Mouse (Mus musculus) heart, embryonic 15.5 days (tissue): Measurements from ENCODE around the gene Cga. TPM values are rescaled to one million over a fixed set of nuclear protein-coding genes. Genes with fewer than 3 reads are reported as not detected.

Experiments used
- ATAC-seq: fragments of 200-750 bp; cut with Nextera tagmentation; replicated peaks from 2 replicates; pipeline ENCODE4 v1.8.0; 2017; ENCODE audit warnings: low read depth, moderate TSS enrichment; ENCODE audit not compliant: insufficient number of reproducible peaks, insufficient read depth, low FRiP score
- H3K27ac ChIP-seq: fragments of 300-500 bp; sonication (generic); 2 replicates; pipeline ENCODE4 v1.5.1; 2015; ENCODE audit warnings: mild to moderate bottlenecking, inconsistent platforms
- H3K27me3 ChIP-seq: fragments of 300-500 bp; sonication (generic); 2 replicates; pipeline ENCODE4 v1.6.1; 2015; ENCODE audit warnings: inconsistent platforms
- H3K36me3 ChIP-seq: fragments of 300-500 bp; sonication (generic); 2 replicates; pipeline ENCODE4 v1.6.1; 2015; ENCODE audit warnings: mild to moderate bottlenecking, inconsistent platforms
- H3K4me1 ChIP-seq: fragments of 300-500 bp; sonication (generic); replicated peaks from 2 replicates; pipeline ENCODE4 v1.6.1; 2015; ENCODE audit warnings: inconsistent platforms
- H3K4me2 ChIP-seq: fragments of 300-500 bp; sonication (generic); 2 replicates; pipeline ENCODE4 v1.6.1; 2015; ENCODE audit warnings: inconsistent platforms, mild to moderate bottlenecking, moderate library complexity
- H3K4me3 ChIP-seq: fragments of 300-500 bp; sonication (generic); 2 replicates; pipeline ENCODE4 v1.5.1; 2015; ENCODE audit warnings: mild to moderate bottlenecking, inconsistent platforms
- H3K9ac ChIP-seq: fragments of 300-500 bp; sonication (generic); 2 replicates; pipeline ENCODE4 v1.6.1; 2015; ENCODE audit warnings: mild to moderate bottlenecking, inconsistent platforms
- H3K9me3 ChIP-seq: fragments of 300-500 bp; sonication (generic); replicated peaks from 2 replicates; pipeline ENCODE4 v1.6.1; 2016; ENCODE audit warnings: inconsistent platforms
- WGBS: fragments of 180-500 bp; shearing (Covaris S2); methylation state at CpG from one replicate; pipeline ENCODE4 v1.1.7; 2015; ENCODE audit warnings: mixed read lengths; 5-methylcytosine and 5-hydroxymethylcytosine counted together
- polyA plus RNA-seq: library from polyadenylated mRNA; unstranded; fragments of >200 nt; fragmentation: Nextera tagmentation; extraction: Ambion mirVana; gene quantifications from 2 replicates; pipeline ENCODE4 v1.2.1, GENCODE M21; 2015

The Cga gene
- polyA plus RNA-seq, 1 experiment from 2014 or later: not detected

DNA sequence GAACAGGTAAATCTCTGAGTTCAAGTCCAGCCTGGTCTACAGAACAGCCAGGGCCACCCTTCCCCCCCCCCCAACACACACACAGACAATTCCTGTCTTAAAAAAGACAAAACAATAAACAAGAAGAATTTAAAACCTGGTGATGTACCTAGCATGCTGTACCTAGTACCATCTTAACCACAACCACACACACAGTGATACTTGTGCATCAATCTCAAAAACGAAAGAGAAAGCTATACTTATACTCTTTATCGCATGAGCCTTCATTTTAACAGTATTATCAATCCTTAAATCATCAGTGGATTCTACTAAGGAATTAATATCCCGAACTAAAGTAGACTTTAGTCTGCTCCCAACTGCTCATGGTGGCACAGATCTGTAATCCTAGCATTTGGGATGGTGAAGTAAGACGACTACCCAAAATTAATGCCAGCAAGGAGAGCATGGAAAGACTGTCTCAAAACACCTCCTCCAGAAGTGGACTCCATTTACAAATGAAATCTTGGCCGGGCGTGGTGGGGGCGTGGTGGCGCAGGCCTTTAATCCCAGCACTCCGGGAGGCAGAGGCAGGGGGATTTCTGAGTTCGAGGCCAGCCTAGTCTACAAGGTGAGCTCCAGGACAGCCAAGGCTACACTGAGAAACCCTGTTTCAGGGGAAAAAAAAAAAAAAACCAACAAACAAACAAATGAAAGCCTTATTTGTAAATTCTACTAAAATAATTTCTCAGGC is 12.5 kb upstream of the Cga start:
- no peaks in the 10 kb centered on the region for H3K9me3 ChIP-seq
- no peak overlapping the region for H3K9ac ChIP-seq
- H3K27me3 ChIP-seq: no peaks in the 10 kb centered on the region
- ATAC-seq: no peak
- peak overlapping the region; percentile 99 for H3K4me3 ChIP-seq
- no peaks in the 10 kb centered on the region for H3K36me3 ChIP-seq
- 80% methylated on average over 10 of the region's 10 CpGs for WGBS
- peak overlapping the region; percentile 83 for H3K4me2 ChIP-seq
- H3K4me1 ChIP-seq: peaks cover 15% of the 10 kb centered on the region
- no peak overlapping the region for H3K27ac ChIP-seq

DNA sequence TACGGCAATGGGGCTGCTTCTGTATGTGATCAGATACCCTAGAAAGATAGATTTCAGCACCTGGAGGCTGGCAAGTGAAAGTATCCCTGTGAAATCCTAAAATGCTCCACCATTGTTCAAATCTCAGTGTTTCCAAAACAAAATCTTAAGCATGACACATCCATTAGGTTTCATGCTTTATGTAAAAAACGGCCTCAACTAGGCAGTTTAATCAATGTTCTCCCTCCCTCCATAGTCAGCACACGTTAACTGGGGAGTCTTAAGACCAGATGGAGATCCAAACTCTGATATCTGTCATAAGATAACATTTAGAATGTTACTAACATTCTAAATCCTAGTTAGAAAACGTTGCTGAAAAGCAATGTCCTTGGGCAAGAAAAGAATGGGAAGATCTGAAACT is 11.7 kb upstream of the Cga start:
- no peak for ATAC-seq
- no peaks in the 10 kb centered on the region for H3K36me3 ChIP-seq
- peaks cover 18% of the 10 kb centered on the region for H3K4me1 ChIP-seq
- peak overlapping the region; percentile 99 for H3K4me3 ChIP-seq
- peak overlapping the region; percentile 99 for H3K27ac ChIP-seq
- no peaks in the 10 kb centered on the region for H3K9me3 ChIP-seq
- H3K27me3 ChIP-seq: no peaks in the 10 kb centered on the region
- peak overlapping the region; percentile 83 for H3K4me2 ChIP-seq
- H3K9ac ChIP-seq: peak overlapping the region; percentile 99
- 12% methylated on average over 4 of the region's 4 CpGs for WGBS

DNA sequence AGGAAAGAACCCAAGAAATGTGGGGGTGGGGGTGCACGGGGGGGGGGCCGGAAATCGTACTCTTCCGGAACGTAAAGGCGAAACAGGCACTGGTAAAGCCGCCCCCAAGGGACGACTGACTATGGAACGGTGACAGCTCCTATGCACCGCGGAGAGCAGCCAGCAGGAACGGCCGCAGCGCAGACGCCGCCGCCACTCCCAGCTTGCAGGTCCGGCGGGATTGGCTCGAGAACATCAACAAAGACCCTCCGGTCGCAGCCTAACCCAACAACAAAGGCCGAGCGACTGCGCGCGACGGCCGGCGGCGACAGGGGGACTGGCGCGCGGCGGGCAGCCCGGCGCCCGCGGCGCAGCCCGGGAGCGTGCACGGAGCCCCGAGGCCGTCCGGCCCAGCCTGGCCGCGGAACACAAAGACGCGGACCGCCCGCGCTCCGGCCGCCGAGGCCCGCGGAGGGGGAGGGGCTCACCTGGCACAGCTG is 11.2 kb upstream of the Cga start:
- Histone ChIP-seq H3K36me3 (no peaks in the 10 kb centered on the region), H3K27ac (peak overlapping the region; percentile 99), H3K9me3 (no peaks in the 10 kb centered on the region), H3K4me2 (peak overlapping the region; percentile 83), H3K27me3 (no peaks in the 10 kb centered on the region), H3K4me1 (peaks cover 18% of the 10 kb centered on the region), H3K9ac (peak overlapping the region; percentile 99), H3K4me3 (peak overlapping the region; percentile 99)
- ATAC-seq: peak; percentile 76
- under 1% methylated on average over 53 of the region's 58 CpGs for WGBS

DNA sequence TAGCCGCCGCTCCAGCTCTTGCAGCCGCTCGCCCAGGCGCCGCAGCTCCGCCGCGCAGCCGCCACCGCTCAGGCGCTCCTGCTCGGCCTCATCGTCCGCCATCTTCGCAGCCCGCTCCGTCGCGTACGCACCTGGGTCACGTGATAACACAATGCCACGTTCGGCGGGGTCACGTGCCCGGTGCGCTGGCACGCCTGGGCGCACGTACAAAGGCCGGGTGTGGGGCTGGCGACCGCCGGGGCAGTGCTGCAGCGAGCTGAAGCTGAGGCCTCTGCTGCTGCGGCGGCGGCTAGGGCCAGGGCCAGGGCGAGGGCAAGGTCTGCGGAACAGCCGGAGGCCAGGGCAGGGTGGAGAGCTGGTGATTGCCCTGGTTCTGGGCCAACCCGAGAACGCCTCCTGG is 10.8 kb upstream of the Cga start, which contains the start of gene Zfp292:
Gene Zfp292, minus strand, starts transcription at position 143 of the 400 bp plus-strand sequence.
- Histone ChIP-seq H3K27ac (peak within 1 kb of the TSS; percentile 99), H3K9ac (peak within 1 kb of the TSS; percentile 99), H3K9me3 (no peaks in the 10 kb centered on the region), H3K4me1 (peaks cover 18% of the 10 kb centered on the region), H3K4me3 (peak within 1 kb of the TSS; percentile 99), H3K36me3 (no peaks in the 10 kb centered on the region), H3K4me2 (peak within 1 kb of the TSS; percentile 83), H3K27me3 (no peaks in the 10 kb centered on the region)
- ATAC-seq: peak; percentile 92
- WGBS: under 1% methylated on average over 41 of the region's 44 CpGs

DNA sequence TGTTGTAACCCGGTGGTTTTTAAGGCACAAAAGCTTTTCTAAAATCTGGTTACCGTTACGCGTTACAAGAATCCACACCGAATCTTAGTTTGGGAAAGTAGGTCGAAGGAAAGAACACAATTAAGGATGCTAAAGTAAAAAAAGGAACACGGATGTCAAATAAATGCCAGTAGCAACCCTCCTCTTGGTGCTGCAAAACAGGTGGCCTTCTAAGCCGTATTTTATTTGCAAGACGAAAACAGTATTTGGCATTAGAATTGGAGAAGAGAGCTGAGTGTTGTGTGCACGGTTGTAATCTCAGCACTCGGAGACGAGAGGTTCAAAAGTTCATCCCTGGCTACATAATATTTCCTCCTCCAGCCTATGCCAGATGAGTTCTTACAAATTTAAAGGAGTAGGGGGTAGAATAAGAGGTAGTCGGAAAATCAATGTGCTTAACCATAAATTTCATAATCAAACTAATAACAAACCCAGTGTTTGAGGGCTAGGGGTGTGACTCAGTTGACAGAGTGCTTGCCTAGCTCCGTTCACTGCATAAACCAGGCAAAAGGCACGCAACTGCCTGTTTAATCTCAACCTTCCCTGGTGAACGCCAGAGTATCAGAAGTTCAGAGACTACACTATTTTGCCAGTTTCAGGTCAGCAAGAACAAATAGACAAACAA is 10.1 kb upstream of the Cga start:
- peak overlapping the region; percentile 99 for H3K4me3 ChIP-seq
- H3K9me3 ChIP-seq: no peaks in the 10 kb centered on the region
- peak overlapping the region; percentile 99 for H3K27ac ChIP-seq
- no peaks in the 10 kb centered on the region for H3K36me3 ChIP-seq
- H3K4me2 ChIP-seq: peak overlapping the region; percentile 83
- H3K27me3 ChIP-seq: peaks cover under 1% of the 10 kb centered on the region; the same call in 1 of the 2 replicates
- H3K4me1 ChIP-seq: peaks cover 18% of the 10 kb centered on the region
- peak overlapping the region; percentile 99; the same call in 1 of the 2 replicates for H3K9ac ChIP-seq
- no peak for ATAC-seq
- WGBS: 30% methylated on average over 16 of the region's 16 CpGs

DNA sequence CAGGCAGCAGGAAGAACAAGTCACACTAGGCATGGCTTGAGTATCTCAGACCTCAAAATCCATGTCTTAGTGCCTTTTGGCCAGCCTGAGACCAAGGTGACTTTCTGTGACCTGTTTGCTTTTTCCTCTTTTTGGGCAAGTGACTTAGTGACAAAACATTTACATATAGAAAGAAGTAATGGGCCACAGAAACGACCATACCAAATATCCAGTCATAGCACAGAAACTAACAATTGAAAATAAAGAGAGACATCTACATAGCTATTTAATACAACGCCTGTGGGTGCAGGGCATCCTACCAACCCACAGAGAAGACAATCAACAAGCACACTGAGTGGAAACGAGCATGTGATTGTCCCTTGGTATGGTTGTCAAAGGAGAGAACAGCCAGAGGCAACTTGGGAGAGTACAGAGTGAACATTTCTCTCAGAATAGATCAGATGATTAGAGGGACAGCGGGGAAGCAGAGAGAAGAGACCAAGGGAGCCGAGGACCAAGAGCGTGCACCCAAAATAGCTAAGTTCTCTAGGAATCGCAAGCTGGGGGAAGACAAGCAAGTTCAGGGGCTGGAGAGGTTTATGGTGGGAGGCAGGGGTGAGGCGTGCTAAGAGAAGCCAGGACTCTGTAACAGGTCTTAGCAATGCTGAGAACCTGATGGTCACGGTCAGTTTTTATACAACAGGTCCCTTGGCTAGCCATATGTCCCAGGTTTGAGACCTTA is 7.8 kb upstream of the Cga start:
- 0 out of 2 replicates have a peak overlapping the region, but pooled peaks have one; percentile 83 for H3K9ac ChIP-seq
- WGBS: 49% methylated on average over 9 of the region's 9 CpGs
- peak overlapping the region; percentile 84 for H3K4me2 ChIP-seq
- peak overlapping the region; percentile 92 for H3K4me3 ChIP-seq
- H3K9me3 ChIP-seq: no peaks in the 10 kb centered on the region
- peak overlapping the region; percentile 94 for H3K27ac ChIP-seq
- no peaks in the 10 kb centered on the region for H3K36me3 ChIP-seq
- peaks cover 13% of the 10 kb centered on the region for H3K27me3 ChIP-seq
- H3K4me1 ChIP-seq: peaks cover 19% of the 10 kb centered on the region
- ATAC-seq: no peak

DNA sequence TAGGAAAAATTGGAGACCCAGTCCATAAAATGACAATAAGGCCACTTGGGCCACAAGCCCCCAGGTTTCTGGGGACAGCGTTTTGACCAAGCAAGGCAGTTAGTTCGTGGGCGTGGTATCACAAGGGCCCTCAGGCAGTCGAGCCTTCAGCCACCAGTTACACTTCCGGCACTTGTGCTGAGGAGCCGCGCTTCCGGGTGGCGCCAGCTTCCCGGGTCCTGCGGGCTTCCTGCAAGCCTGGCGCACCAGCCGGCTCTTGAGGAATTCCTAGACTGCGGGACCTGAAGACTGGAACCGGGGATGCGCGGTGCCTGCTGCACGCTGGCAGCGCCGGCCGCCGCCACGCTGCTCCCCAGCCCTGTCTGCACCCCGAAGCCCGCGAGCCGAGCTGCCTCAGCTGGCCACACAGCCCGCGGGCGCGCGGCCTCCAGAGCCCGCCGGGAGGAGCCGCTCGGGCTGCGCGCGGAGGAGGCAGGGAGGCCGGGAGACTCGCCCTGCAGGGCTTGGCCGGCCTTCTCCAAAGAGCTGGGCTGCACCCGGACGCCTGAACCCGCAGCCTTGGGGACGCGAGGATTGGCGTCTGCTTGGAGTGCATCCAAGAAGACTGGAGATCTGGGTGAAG is 7.0 kb upstream of the Cga start:
- no peaks in the 10 kb centered on the region for H3K36me3 ChIP-seq
- peak overlapping the region; percentile 84 for H3K4me2 ChIP-seq
- no peaks in the 10 kb centered on the region for H3K9me3 ChIP-seq
- peak; percentile 68 for ATAC-seq
- H3K27ac ChIP-seq: peak overlapping the region; percentile 94
- H3K9ac ChIP-seq: peak overlapping the region; percentile 83
- under 1% methylated on average over 48 of the region's 48 CpGs for WGBS
- H3K4me1 ChIP-seq: peaks cover 13% of the 10 kb centered on the region
- H3K27me3 ChIP-seq: peaks cover 21% of the 10 kb centered on the region
- peak overlapping the region; percentile 92 for H3K4me3 ChIP-seq

DNA sequence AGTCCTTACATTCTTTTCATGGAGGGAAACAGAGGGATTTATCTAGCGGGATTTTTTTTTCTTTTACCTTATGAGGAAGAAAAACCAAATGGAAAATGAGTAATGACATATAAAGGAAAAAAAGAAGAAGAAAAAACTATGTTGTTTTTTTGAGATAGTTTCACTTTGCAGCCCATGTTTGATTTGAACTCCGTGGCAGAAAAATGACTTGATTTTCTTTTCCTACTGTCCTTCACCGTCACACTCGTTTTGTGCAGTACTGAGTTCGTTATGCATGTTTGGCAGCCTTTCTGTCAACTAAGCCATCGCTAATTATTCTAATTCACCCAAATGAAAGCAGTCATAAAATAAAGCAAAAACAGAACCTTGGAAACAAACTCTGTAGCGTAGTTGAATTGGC is 6.3 kb upstream of the Cga start:
- WGBS: 19% methylated on average over 7 of the region's 7 CpGs
- H3K9me3 ChIP-seq: no peaks in the 10 kb centered on the region

DNA sequence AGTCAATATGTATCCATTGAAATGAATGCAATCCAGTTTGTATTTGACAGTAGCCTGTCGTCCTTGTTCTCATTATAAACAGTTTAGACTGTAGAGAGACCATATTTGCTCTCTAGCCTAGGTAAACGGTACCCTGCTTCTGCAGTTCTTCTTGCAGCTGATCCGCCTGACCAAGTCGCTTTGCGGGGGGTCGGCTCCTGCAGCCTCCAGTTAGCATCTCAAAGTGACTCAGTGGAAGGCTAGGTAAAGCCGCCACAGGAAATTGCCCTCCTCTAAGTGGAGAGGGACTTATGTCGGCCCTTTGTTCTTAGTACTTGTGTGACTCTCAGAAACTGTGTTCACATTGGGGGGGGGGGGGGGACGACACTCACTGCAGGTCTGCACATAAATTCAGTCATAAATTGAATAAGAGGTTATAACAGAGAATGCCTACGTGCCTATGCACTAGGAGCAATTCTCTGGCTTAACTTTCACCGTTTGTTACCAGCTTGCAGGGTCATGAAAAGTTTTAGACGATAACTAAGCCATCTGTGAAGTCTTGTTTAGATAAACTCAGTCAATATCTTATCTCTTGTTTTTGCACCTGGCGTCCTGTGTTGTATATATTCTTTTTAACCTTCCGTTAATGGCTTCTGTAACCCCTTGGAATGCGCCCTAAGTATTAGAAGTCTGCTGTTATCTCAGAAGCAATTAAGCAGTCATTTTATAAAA is 4.3 kb upstream of the Cga start:
- Histone ChIP-seq H3K4me3 (no peak overlapping the region), H3K27ac (no peak overlapping the region), H3K4me2 (no peak overlapping the region), H3K4me1 (peaks cover 9% of the 10 kb centered on the region), H3K9me3 (no peaks in the 10 kb centered on the region), H3K27me3 (peaks cover 22% of the 10 kb centered on the region), H3K9ac (no peak overlapping the region), H3K36me3 (no peaks in the 10 kb centered on the region)
- WGBS: 8% methylated on average over 15 of the region's 15 CpGs
- no peak for ATAC-seq

More for the DNA sequence above, 6.3 kb upstream of the Cga start:
- Histone ChIP-seq H3K27me3 (peaks cover 22% of the 10 kb centered on the region), H3K4me3 (peak overlapping the region; percentile 92), H3K4me2 (peak overlapping the region; percentile 84), H3K4me1 (peaks cover 13% of the 10 kb centered on the region), H3K36me3 (no peaks in the 10 kb centered on the region), H3K27ac (peak overlapping the region; percentile 94), H3K9ac (peak overlapping the region; percentile 83; the same call in 1 of the 2 replicates)
- no peak for ATAC-seq

DNA sequence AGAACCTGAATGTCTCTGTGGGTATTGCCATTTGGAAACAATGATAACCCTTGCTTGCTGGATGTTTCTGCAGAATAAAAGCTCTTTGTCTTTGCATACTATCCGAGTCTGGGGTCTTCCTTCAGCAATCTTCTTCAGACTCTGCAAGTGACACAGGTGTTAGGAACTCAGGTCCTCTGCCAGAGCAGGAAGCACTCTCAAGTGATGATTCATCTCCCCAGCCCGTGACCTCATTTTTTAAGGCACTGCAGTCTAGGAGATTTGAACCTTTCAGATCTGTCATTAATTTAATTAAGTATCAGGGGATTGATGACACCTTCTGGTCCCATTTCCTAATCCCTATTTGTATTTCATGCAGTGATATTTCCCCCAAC is 3.8 kb upstream of the Cga start:
- no peak for ATAC-seq
- 19% methylated on average over 2 of the region's 2 CpGs for WGBS
- Histone ChIP-seq H3K4me2 (no peak overlapping the region), H3K36me3 (no peaks in the 10 kb centered on the region), H3K27me3 (peaks cover 22% of the 10 kb centered on the region), H3K27ac (no peak overlapping the region), H3K9me3 (no peaks in the 10 kb centered on the region), H3K4me1 (peaks cover 9% of the 10 kb centered on the region), H3K4me3 (no peak overlapping the region), H3K9ac (no peak overlapping the region)
